Mouse (Mus musculus): ENCODE data around the gene Gm11444. TPM values are rescaled to one million over a fixed set of nuclear protein-coding genes. Genes with fewer than 3 reads are reported as not detected.
A peak's percentile ranks its signal among the peaks of the same experiment; 100 is the strongest.

Gm11444 gene
- total RNA-seq, 1 experiment = not detected

GRCm38 (mm10) chr11:85838424-85839257 lies 11.5 kb downstream of the Gm11444 start:
- no peaks in the 10 kb centered on the region for H3K36me3 ChIP-seq (ENCODE audit: control insufficient read depth, insufficient read depth, low read length, poor library complexity, severe bottlenecking)
- peak overlapping the region in 1 of 2 experiments; percentile 24; a peak in 1 of 4 replicates for H3K4me3 ChIP-seq (ENCODE audit: insufficient read depth in 1 of 2, low read depth in 1 of 2, low read length in 2 of 2, poor library complexity in 1 of 2, severe bottlenecking in 1 of 2)
- peaks cover 0 to 8% of the 10 kb centered on the region in 2 experiments; a peak in 1 of 4 replicates for H3K4me1 ChIP-seq (ENCODE audit: control insufficient read depth in 2 of 2, insufficient read depth in 2 of 2, low read length in 2 of 2, poor library complexity in 1 of 2)
- no peaks in the 10 kb centered on the region for H3K9me3 ChIP-seq (ENCODE audit: control insufficient read depth, insufficient read depth, low read depth, low read length)
- no peak overlapping the region for H3K9ac ChIP-seq (ENCODE audit: insufficient read depth, low read depth, low read length, poor library complexity, severe bottlenecking)
- no peak overlapping the region for H3K27ac ChIP-seq (ENCODE audit: insufficient read depth, low read depth, low read length, poor library complexity, severe bottlenecking)
- DNase-seq (ENCODE audit: low read depth, low spot score) = no peak
- in situ Hi-C loops (cut with MboI; ENCODE audit: low sequenced_read_pairs in 2 of 2, unreplicated experiment in 2 of 2) = loop anchor here (5.0 kb wide), 2 partner anchors 49 to 1316 kb away; partner anchors contain the start of gene Tbx4 (in 1 of the 2)
- TF ChIP-seq CHD2 (IDR thresholded peaks at IDR 0.05; ENCODE audit: low read depth, low read length) = no peak
- no peak for TF ChIP-seq ZNF384 (IDR thresholded peaks at IDR 0.05; ENCODE audit: low read depth, low read length)
- TF ChIP-seq ZC3H11A (IDR thresholded peaks at IDR 0.05; ENCODE audit: borderline replicate concordance, low read depth, low read length) = no peak
- TF ChIP-seq MAFK (IDR thresholded peaks at IDR 0.05; ENCODE audit: insufficient read depth, low read depth, low read length) = no peak
- TF ChIP-seq HCFC1 (IDR thresholded peaks at IDR 0.05; ENCODE audit: borderline replicate concordance, insufficient read depth, low read length) = no peak

DNA sequence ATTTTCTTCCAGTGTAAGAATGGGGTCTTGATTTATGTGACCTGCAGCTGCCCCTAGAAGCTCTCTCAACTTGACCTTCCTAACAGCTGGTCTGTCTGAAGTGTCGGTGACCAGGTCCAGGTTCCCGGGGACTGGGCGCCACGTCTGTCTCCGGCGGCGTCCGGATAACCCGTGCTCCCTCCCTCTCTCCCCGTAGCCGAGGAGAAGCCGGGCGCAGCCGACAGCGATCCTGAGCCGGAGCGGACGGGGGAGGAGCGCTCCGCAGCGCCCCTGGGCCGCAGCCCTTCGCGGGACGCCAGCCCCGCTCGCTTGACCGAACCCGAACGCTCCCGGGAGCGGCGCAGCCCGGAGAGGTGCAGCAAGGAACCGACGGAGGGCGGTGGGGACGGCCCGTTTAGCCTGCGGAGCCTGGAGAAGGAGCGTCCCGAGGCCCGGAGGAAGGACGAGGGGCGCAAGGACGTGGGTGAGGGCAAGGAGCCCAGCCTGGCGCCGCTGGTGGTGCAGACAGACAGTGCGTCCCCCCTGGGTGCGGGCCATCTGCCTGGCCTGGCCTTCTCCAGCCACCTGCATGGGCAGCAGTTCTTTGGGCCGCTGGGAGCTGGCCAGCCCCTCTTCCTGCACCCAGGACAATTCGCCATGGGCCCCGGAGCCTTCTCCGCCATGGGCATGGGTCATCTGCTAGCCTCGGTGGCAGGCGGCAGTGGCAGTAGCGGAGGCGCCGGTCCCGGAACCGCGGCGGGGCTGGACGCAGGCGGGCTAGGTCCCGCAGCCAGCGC lies 12.3 kb downstream of the Gm11444 start:
- TF ChIP-seq HCFC1 (IDR thresholded peaks at IDR 0.05; ENCODE audit: borderline replicate concordance, insufficient read depth, low read length) (no peak), ZNF384 (IDR thresholded peaks at IDR 0.05; ENCODE audit: low read depth, low read length) (no peak), ZC3H11A (IDR thresholded peaks at IDR 0.05; ENCODE audit: borderline replicate concordance, low read depth, low read length) (no peak), MAFK (IDR thresholded peaks at IDR 0.05; ENCODE audit: insufficient read depth, low read depth, low read length) (no peak), CHD2 (IDR thresholded peaks at IDR 0.05; ENCODE audit: low read depth, low read length) (no peak)
- H3K9me3 ChIP-seq (ENCODE audit: control insufficient read depth, insufficient read depth, low read depth, low read length) = no peaks in the 10 kb centered on the region
- no peak overlapping the region for H3K27ac ChIP-seq (ENCODE audit: insufficient read depth, low read depth, low read length, poor library complexity, severe bottlenecking)
- no peaks in the 10 kb centered on the region for H3K36me3 ChIP-seq (ENCODE audit: control insufficient read depth, insufficient read depth, low read length, poor library complexity, severe bottlenecking)
- peaks cover 0 to 6% of the 10 kb centered on the region in 2 experiments; a peak in 1 of 4 replicates for H3K4me1 ChIP-seq (ENCODE audit: control insufficient read depth in 2 of 2, insufficient read depth in 2 of 2, low read length in 2 of 2, poor library complexity in 1 of 2)
- no peak for DNase-seq (ENCODE audit: low read depth, low spot score)
- H3K4me3 ChIP-seq (ENCODE audit: insufficient read depth in 1 of 2, low read depth in 1 of 2, low read length in 2 of 2, poor library complexity in 1 of 2, severe bottlenecking in 1 of 2) = peak overlapping the region; percentile 4 to 24; a peak in 2 of 4 replicates
- in situ Hi-C loops (cut with MboI; ENCODE audit: low sequenced_read_pairs in 2 of 2, unreplicated experiment in 2 of 2) = loop anchor here (5.0 kb wide), 2 partner anchors 49 to 1316 kb away; partner anchors contain the start of gene Tbx4 (in 1 of the 2)
- no peak overlapping the region for H3K9ac ChIP-seq (ENCODE audit: insufficient read depth, low read depth, low read length, poor library complexity, severe bottlenecking)

DNA sequence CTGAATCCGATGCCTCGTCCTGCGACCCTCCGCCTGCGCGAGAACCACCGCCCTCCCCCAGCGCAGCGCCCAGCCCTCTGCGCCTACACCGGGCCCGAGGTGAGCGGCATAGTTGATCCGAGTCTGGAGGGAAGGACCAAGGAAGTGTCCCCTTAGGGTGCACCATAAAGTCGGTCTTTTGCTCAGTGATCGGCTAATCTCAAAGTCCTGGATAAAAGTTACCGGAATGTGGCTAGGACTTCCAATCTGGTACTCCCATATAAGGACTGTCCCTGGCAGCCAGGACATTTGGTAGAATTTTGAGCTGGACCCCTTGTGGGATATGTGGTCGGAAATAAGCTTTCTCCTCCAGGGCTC lies 12.9 kb downstream of the Gm11444 start:
- no peak for DNase-seq (ENCODE audit: low read depth, low spot score)
- no peak overlapping the region for H3K27ac ChIP-seq (ENCODE audit: insufficient read depth, low read depth, low read length, poor library complexity, severe bottlenecking)
- peaks cover 0 to 5% of the 10 kb centered on the region in 2 experiments; a peak in 1 of 4 replicates for H3K4me1 ChIP-seq (ENCODE audit: control insufficient read depth in 2 of 2, insufficient read depth in 2 of 2, low read length in 2 of 2, poor library complexity in 1 of 2)
- no peaks in the 10 kb centered on the region for H3K9me3 ChIP-seq (ENCODE audit: control insufficient read depth, insufficient read depth, low read depth, low read length)
- no peaks in the 10 kb centered on the region for H3K36me3 ChIP-seq (ENCODE audit: control insufficient read depth, insufficient read depth, low read length, poor library complexity, severe bottlenecking)
- in situ Hi-C loops (cut with MboI; ENCODE audit: low sequenced_read_pairs in 2 of 2, unreplicated experiment in 2 of 2) = loop anchor here (5.0 kb wide), 2 partner anchors 50 to 1315 kb away; partner anchors contain the start of gene Tbx4 (in 1 of the 2)
- H3K4me3 ChIP-seq (ENCODE audit: insufficient read depth in 1 of 2, low read depth in 1 of 2, low read length in 2 of 2, poor library complexity in 1 of 2, severe bottlenecking in 1 of 2) = peak overlapping the region in 1 of 2 experiments; percentile 2; a peak in 1 of 4 replicates
- TF ChIP-seq MAFK (IDR thresholded peaks at IDR 0.05; ENCODE audit: insufficient read depth, low read depth, low read length) (no peak), HCFC1 (IDR thresholded peaks at IDR 0.05; ENCODE audit: borderline replicate concordance, insufficient read depth, low read length) (no peak), ZNF384 (IDR thresholded peaks at IDR 0.05; ENCODE audit: low read depth, low read length) (no peak), ZC3H11A (IDR thresholded peaks at IDR 0.05; ENCODE audit: borderline replicate concordance, low read depth, low read length) (no peak), CHD2 (IDR thresholded peaks at IDR 0.05; ENCODE audit: low read depth, low read length) (no peak)
- H3K9ac ChIP-seq (ENCODE audit: insufficient read depth, low read depth, low read length, poor library complexity, severe bottlenecking) = no peak overlapping the region

GRCm38 (mm10) chr11:85836523-85837290 lies 13.4 kb downstream of the Gm11444 start:
- no peak for DNase-seq (ENCODE audit: low read depth, low spot score)
- Histone ChIP-seq H3K9me3 (ENCODE audit: control insufficient read depth, insufficient read depth, low read depth, low read length) (no peaks in the 10 kb centered on the region), H3K9ac (ENCODE audit: insufficient read depth, low read depth, low read length, poor library complexity, severe bottlenecking) (no peak overlapping the region), H3K4me3 (ENCODE audit: insufficient read depth in 1 of 2, low read depth in 1 of 2, low read length in 2 of 2, poor library complexity in 1 of 2, severe bottlenecking in 1 of 2) (peak overlapping the region in 1 of 2 experiments; percentile 2; a peak in 1 of 4 replicates), H3K4me1 (ENCODE audit: control insufficient read depth in 2 of 2, insufficient read depth in 2 of 2, low read length in 2 of 2, poor library complexity in 1 of 2) (peaks cover 0 to 5% of the 10 kb centered on the region in 2 experiments; a peak in 1 of 4 replicates), H3K36me3 (ENCODE audit: control insufficient read depth, insufficient read depth, low read length, poor library complexity, severe bottlenecking) (no peaks in the 10 kb centered on the region), H3K27ac (ENCODE audit: insufficient read depth, low read depth, low read length, poor library complexity, severe bottlenecking) (no peak overlapping the region)
- TF ChIP-seq HCFC1 (IDR thresholded peaks at IDR 0.05; ENCODE audit: borderline replicate concordance, insufficient read depth, low read length) (no peak), ZNF384 (IDR thresholded peaks at IDR 0.05; ENCODE audit: low read depth, low read length) (no peak), MAFK (IDR thresholded peaks at IDR 0.05; ENCODE audit: insufficient read depth, low read depth, low read length) (no peak), ZC3H11A (IDR thresholded peaks at IDR 0.05; ENCODE audit: borderline replicate concordance, low read depth, low read length) (no peak), CHD2 (IDR thresholded peaks at IDR 0.05; ENCODE audit: low read depth, low read length) (no peak)
- in situ Hi-C loops (cut with MboI; ENCODE audit: low sequenced_read_pairs in 2 of 2, unreplicated experiment in 2 of 2) = loop anchor here (5.0 kb wide), 2 partner anchors 51 to 1314 kb away; partner anchors contain the start of gene Tbx4 (in 1 of the 2)
